Mouse (Mus musculus) cerebellum, adult 11-12 months (tissue): Measurements from ENCODE around the gene Gm2897.
"Not testable (repeated sequence)": the region's sequence is repeated elsewhere in the genome, so short reads cannot be mapped to it uniquely, and the experiment has no call there.

Source experiments
- DNase-seq: peaks from one replicate; pipeline ENCODE4 v3.0.0; 2022

Gene Gm2897

DNA sequence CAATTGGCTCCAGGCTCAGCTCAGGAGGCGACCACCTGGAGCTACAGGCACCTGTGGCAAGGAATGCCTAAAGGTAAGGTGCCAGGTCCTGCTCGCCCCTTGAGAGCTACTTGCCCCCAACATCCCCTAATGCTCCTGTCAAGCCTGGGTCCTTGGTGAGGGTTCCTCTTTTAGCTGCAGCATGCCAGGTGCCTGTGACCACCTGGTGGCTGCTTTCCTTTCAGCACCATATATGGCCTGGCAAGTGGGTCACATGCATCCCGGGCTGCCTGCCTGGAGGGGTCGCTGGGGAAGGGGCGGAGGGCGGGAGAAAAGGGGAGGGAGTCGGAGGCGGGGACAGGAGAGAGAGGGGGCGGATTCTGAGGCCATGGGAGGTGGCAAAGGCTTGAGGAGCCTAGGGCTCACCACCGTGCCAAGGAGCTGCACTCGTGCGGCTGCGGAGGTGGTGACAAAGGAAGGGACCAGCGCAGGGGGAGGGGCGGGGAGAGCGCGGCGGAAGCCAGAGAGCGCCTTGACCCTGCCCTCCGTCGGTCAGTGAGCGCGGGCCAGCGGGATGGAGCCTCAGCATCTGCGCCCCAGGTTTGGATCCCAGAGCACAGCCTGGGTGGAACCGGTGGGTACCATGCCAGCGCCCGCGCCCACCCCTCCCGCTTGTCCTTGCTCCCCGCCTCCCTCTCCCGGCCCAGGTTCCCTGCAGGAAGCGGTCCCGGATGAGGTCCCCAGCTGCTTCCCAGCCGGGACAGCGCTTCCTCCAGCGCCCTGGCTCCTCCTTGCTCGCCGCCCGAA, at the start of gene Gm2897:
TSS of gene Gm2897 (plus strand) at position 559 of the 786 bp plus-strand sequence.
- DNase-seq: peak; percentile 20

DNA sequence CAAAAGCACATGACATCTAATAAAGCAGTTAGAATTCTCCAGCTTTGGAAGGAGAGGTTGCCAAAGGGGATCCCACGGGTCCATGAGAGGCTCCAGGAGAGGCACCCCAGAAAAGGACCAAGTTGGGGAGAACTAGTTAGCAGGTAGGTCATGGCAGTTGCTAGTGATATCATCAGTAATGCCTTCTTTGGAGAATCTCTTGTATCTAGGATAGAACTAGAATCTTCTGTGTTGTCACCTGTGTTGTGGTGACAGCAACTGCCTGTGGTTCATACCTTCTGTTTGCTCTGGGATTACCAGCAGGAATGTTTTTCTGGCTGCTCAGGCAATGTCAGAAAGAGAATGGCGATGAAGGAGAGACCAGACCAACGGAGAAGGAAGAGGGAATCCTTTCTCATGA, 19.4 kb upstream of the Gm2897 start, which contains the start of gene Gm2888:
TSS of gene Gm2888 (plus strand) at position 301 of the 400 bp plus-strand sequence.
- not testable (repeated sequence) for DNase-seq

DNA sequence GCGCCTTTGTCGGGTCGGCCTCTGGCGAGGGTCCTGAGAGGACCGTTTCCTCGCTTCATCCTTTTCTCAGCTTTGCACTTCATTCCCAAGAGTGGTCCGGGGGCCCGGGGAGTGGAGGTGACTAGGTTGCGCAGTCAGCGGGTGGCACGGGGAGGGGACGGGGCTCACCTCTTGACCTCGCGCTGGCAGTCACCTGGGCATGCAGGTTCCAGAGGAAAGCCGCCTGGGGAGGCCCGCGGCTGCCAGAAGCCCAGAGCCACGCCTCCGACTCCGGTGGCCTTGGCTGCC, 372 bp downstream of the Gm2897 start:
- peak; percentile 14 for DNase-seq

DNA sequence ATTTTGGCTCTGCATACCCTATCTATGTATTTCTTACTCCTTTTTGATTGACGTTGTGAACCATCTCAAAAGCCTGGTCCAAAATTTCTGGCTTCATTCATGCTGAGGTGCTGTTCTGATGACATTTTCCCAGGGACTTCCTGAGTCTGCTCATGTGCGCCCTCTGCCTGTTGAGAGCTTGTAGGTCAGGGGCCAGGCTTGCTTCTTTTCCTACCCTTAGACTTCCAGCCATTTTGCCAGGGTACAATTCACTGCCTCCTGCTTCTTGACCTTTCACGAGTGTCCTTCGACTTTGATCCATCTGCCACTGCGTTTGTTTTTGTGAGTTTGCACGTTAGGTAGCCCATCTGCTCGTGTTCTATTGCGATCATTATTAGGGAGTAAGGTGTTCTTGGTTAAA, 1.0 kb downstream of the Gm2897 start:
- DNase-seq: peak; percentile 9

DNA sequence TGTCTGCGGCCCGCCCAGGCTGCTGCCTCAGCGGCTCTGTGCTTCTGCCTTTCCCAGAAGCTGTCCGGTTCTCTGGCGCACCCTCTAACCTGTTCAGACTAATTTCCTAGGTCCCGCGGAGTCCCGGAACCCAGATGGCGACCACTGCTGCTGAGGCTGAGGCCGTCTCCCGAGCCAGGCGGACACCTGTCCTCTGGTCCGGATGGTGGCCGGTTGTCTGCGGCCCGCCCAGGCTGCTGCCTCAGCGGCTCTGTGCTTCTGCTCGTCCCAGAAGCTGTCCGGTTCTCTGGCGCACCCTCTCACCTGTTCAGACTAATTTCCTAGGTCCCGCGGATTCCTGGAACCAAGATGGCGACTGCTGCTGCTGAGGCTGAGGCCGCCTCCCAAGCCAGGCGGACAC, 67.0 kb downstream of the Gm2897 start:
- peak; percentile 24 for DNase-seq
